Mouse (Mus musculus): ENCODE results near the gene Mettl7a3. TPM values are rescaled to one million over a fixed set of nuclear protein-coding genes. Genes with fewer than 3 reads are reported as not detected.

Mettl7a3 gene
- 0.80 and 1.1 TPM in 2 replicates for polyA plus RNA-seq (2012; rRNA removed)

GRCm38 (mm10) chr15:100334629-100335028 lies at the start of gene Mettl7a3:
Mettl7a3 (plus strand) TSS chr15:100334929.
- H3K4me3 ChIP-seq (replicated peaks; ENCODE audit: extremely low read depth, low read depth, low read length): no peak within 1 kb of the TSS
- TF ChIP-seq CTCF (IDR thresholded peaks at IDR 0.05; ENCODE audit: insufficient read depth, low read length) (no peak), POLR2A (IDR thresholded peaks at IDR 0.05; ENCODE audit: borderline replicate concordance, extremely low read depth, low read depth, low read length) (no peak)
- no peak for DNase-seq
- WGBS: 69% methylated on average over 10 of the region's 10 CpGs
- no peaks in the 10 kb centered on the region for H3K4me1 ChIP-seq (ENCODE audit: control insufficient read depth, insufficient read depth, low read length)

GRCm38 (mm10) chr15:100288980-100289379 lies 45.7 kb upstream of the Mettl7a3 start:
- H3K4me1 ChIP-seq (ENCODE audit: control insufficient read depth, insufficient read depth, low read length): no peaks in the 10 kb centered on the region
- no peak overlapping the region for H3K4me3 ChIP-seq (replicated peaks; ENCODE audit: extremely low read depth, low read depth, low read length)
- no peak for DNase-seq
- TF ChIP-seq POLR2A (IDR thresholded peaks at IDR 0.05; ENCODE audit: borderline replicate concordance, extremely low read depth, low read depth, low read length): no peak
- TF ChIP-seq CTCF (IDR thresholded peaks at IDR 0.05; ENCODE audit: insufficient read depth, low read length): no peak
- 94% methylated on average over 6 of the region's 6 CpGs for WGBS

GRCm38 (mm10) chr15:100290858-100291257 lies 43.9 kb upstream of the Mettl7a3 start:
- WGBS: 72% methylated on average over 5 of the region's 5 CpGs
- Histone ChIP-seq H3K4me3 (replicated peaks; ENCODE audit: extremely low read depth, low read depth, low read length) (no peak overlapping the region), H3K4me1 (ENCODE audit: control insufficient read depth, insufficient read depth, low read length) (no peaks in the 10 kb centered on the region)
- no peak for DNase-seq
- TF ChIP-seq POLR2A (IDR thresholded peaks at IDR 0.05; ENCODE audit: borderline replicate concordance, extremely low read depth, low read depth, low read length) (no peak), CTCF (IDR thresholded peaks at IDR 0.05; ENCODE audit: insufficient read depth, low read length) (no peak)

DNA sequence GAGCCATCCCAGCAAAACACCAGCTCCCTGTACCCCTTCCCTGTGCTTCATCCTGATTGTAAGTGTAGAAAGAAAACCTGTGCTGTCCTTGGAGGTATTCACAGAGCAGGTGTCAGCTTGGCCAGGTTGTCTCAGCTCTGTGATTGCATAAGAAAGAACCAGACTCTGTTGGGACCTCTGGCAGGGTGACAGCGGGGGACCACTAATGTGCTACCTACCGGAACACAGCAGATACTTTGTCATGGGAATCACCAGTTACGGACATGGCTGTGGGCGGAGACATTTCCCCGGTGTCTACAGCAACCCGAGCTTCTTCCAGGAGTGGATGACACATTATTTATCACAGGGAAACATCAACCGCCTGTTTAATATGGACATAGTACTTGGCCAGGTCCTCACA lies 42.4 kb upstream of the Mettl7a3 start:
- no peak for TF ChIP-seq CTCF (IDR thresholded peaks at IDR 0.05; ENCODE audit: insufficient read depth, low read length)
- TF ChIP-seq POLR2A (IDR thresholded peaks at IDR 0.05; ENCODE audit: borderline replicate concordance, extremely low read depth, low read depth, low read length): no peak
- H3K4me1 ChIP-seq (ENCODE audit: control insufficient read depth, insufficient read depth, low read length): no peaks in the 10 kb centered on the region
- no peak for DNase-seq
- H3K4me3 ChIP-seq (replicated peaks; ENCODE audit: extremely low read depth, low read depth, low read length): no peak overlapping the region
- 48% methylated on average over 7 of the region's 7 CpGs for WGBS

DNA sequence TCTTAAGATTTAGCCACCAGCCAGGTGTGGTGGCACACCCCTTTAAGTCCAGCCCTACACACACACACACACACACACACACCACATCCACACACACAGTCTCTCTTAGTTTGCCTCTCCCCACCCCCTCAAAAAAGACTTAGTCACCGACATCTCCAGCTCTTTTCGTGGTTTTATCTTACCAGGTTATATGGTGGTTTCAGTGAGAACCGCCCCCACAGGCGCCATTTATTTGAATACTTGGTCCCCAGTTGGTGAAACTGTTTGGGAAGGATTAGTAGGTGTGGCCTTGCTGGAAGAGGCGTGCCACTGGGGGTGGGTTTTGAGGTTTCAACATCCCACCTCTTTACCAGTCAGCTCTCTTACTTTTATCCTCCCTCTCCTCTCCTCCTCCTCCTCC lies 36.9 kb upstream of the Mettl7a3 start:
- Histone ChIP-seq H3K4me3 (replicated peaks; ENCODE audit: extremely low read depth, low read depth, low read length) (no peak overlapping the region), H3K4me1 (ENCODE audit: control insufficient read depth, insufficient read depth, low read length) (no peaks in the 10 kb centered on the region)
- TF ChIP-seq POLR2A (IDR thresholded peaks at IDR 0.05; ENCODE audit: borderline replicate concordance, extremely low read depth, low read depth, low read length) (no peak), CTCF (IDR thresholded peaks at IDR 0.05; ENCODE audit: insufficient read depth, low read length) (no peak)
- WGBS: 89% methylated on average over 5 of the region's 5 CpGs
- DNase-seq: no peak

DNA sequence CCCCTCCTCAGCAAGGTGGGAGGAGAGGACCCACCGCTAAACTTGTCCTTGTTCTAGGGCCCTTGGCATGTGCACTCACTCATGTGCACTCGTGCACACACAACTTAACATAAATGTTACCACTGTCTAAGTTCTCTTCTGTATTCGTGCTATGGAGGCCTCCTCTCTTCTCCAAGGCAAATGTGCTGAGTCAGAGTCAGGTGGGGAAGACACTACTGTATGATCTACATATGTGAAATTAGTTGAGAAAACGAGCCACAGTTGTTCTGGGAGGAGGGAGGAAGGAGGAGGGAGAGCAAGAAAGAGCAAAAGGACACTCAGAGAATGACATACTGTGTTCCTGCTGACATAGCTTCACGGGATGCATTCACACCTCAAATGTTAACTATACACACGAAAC lies 34.2 kb upstream of the Mettl7a3 start:
- H3K4me1 ChIP-seq (ENCODE audit: control insufficient read depth, insufficient read depth, low read length): no peaks in the 10 kb centered on the region
- 69% methylated on average over 6 of the region's 6 CpGs for WGBS
- no peak overlapping the region for H3K4me3 ChIP-seq (replicated peaks; ENCODE audit: extremely low read depth, low read depth, low read length)
- no peak for TF ChIP-seq POLR2A (IDR thresholded peaks at IDR 0.05; ENCODE audit: borderline replicate concordance, extremely low read depth, low read depth, low read length)
- no peak for TF ChIP-seq CTCF (IDR thresholded peaks at IDR 0.05; ENCODE audit: insufficient read depth, low read length)
- no peak for DNase-seq

DNA sequence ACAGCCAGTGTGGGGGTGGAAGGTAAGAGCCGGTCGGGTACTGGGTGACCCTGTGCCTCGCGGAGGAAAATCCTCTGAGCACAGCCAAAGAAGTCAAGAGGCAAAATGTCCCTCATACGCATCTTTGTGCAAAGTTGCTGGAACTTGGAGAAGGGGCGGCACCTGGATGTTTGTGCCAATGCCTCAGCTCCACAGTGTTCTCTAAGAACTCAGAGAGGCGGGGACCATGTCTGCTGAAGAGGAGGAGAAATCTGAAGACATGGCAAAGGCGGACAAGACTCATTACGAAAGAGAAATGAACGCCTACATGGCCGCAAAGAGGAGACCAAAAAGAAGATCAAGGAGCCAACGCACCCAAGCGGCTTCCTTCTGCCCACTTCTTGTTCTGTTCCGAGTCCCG lies 33.2 kb upstream of the Mettl7a3 start:
- 74% methylated on average over 15 of the region's 15 CpGs for WGBS
- TF ChIP-seq POLR2A (IDR thresholded peaks at IDR 0.05; ENCODE audit: borderline replicate concordance, extremely low read depth, low read depth, low read length) (no peak), CTCF (IDR thresholded peaks at IDR 0.05; ENCODE audit: insufficient read depth, low read length) (no peak)
- DNase-seq: no peak
- Histone ChIP-seq H3K4me3 (replicated peaks; ENCODE audit: extremely low read depth, low read depth, low read length) (no peak overlapping the region), H3K4me1 (ENCODE audit: control insufficient read depth, insufficient read depth, low read length) (no peaks in the 10 kb centered on the region)

DNA sequence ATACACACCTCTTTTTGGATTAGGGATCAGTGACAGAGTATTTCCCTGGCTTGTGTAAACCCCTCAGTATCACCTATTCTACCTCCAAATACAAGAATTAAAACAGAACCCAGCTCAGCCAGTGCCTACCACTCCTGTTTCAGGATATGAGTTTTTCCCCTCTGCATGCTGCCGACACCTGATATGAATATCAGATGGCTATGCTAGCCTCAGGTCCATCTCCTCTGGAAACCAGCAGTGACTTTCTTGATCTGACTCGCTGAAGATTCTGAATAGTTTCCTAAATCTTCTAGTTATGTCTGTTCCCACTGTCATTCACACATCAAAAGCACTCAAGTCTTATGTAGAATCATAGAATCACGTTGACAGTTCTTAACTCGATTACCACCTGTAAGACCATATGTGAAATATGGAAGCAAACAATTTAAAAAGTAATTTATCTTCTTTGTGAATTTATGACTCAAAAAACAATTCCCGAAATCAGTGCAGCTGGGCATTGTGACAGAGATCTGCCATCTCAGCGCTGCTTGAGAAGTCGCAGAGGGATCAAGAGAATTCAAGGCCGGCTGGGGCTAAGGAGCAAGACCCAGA lies 31.2 kb upstream of the Mettl7a3 start:
- 35% methylated on average over 8 of the region's 8 CpGs for WGBS
- Histone ChIP-seq H3K4me3 (replicated peaks; ENCODE audit: extremely low read depth, low read depth, low read length) (peak overlapping the region; percentile 1), H3K4me1 (ENCODE audit: control insufficient read depth, insufficient read depth, low read length) (no peaks in the 10 kb centered on the region)
- no peak for DNase-seq
- no peak for TF ChIP-seq CTCF (IDR thresholded peaks at IDR 0.05; ENCODE audit: insufficient read depth, low read length)
- no peak for TF ChIP-seq POLR2A (IDR thresholded peaks at IDR 0.05; ENCODE audit: borderline replicate concordance, extremely low read depth, low read depth, low read length)

DNA sequence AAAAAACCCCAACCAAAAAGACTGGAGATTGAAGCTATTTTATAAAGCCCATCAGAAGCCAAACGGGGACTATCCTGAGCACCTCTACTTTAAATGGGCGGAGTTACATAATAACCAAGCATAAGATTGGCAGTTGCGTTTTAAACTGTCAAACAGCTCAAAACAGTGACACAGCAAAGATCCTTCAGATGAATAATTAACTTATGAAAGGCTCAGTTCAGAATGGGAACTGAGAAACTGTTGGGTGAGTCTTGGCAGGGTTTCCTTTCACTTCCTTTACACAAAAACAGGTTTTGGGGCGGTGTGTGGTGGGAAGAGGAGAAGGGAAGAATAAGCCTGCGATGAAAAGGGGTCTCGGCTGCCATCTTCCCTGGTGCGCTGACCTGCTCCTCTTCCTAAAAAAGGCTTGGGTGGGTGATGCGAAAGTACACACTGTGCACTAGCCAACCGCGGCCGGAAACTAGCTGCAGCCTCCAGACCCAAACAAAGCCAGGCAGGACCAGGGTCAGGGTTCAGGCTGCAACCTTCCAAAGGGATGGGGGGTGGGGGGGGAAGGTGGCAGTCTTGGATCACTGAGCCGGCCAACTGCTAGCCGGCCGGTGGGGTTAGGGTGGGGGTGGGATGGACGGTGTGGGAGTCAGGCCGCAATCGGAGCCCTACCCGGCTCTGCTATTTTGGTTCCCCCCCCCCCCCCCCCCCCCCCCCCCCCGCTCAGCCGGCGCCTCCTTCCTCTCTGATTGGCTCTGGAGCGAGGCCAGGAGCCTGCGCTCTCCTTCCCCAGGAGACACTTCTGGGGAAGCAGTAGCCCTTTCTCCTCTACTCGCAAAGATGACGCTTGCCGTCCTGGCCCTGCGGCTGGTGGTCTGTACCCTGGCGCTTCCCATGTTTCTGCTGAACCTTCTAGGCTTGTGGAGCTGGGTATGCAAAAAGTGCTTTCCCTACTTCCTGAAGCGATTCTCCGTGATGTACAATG lies 30.4 kb upstream of the Mettl7a3 start, which contains the start of gene Mettl7a1:
Gene Mettl7a1 (plus strand): TSS at position 122 of the 973 bp plus-strand sequence.
- DNase-seq: peak; percentile 88
- Histone ChIP-seq H3K4me3 (replicated peaks; ENCODE audit: extremely low read depth, low read depth, low read length) (peak within 1 kb of the TSS; percentile 73), H3K4me1 (ENCODE audit: control insufficient read depth, insufficient read depth, low read length) (no peaks in the 10 kb centered on the region)
- 2% methylated on average over 21 of the region's 30 CpGs for WGBS
- TF ChIP-seq CTCF (IDR thresholded peaks at IDR 0.05; ENCODE audit: insufficient read depth, low read length) (no peak), POLR2A (IDR thresholded peaks at IDR 0.05; ENCODE audit: borderline replicate concordance, extremely low read depth, low read depth, low read length) (peak; percentile 98)

Data from lung, adult 2 months (tissue).